Mouse (Mus musculus) heart, postnatal 0 days (tissue): ENCODE measurements at regions not wholly inside any gene's neighbourhood (a gene's known extent, or its start where the extent isn't known, plus 50 kb on each side); places are given as distances from the start of the nearest gene placed in this dataset.

Source experiments
- CTCF ChIP-seq: IDR thresholded peaks from 2 replicates; pipeline ENCODE4 v1.5.1; 2016; ENCODE audit warnings: antibody characterized with exemption, control low read depth, low read depth
- EP300 ChIP-seq: IDR thresholded peaks from 2 replicates; pipeline ENCODE4 v1.6.1; 2016; ENCODE audit warnings: antibody characterized with exemption, low read depth

DNA sequence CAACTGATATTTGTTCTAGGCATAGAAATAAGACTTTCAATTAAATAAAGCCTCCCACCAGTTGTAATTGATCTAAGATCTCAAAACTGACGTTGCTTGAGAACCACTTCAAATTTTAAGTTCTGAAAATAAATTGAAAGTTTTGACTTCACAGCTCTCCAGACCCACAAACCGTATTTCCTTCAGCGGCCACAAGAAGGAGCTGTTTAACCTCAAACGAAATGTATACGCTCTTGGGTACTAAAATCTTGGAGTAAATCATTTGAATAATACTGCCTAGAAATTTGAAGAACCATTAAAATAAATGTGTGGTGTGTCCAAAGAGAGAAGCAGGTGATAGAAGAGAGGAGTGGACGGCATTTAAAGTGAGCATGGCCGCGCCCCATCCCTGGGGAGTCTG lies 120.2 kb upstream of the Spata13 start:
- TF ChIP-seq CTCF (peak; percentile 62), EP300 (no peak)
